Mouse (Mus musculus) E14TG2a.4 (cell line): Measurements from ENCODE around the gene 1700029P11Rik.

Experiments
- CTCF ChIP-seq: conservative IDR thresholded peaks from 2 replicates; pipeline ENCODE4 v1.5.1; 2014; ENCODE audit warnings: low read length
- NANOG ChIP-seq: IDR thresholded peaks from 2 replicates; pipeline ENCODE4 v1.6.1; 2014; ENCODE audit warnings: borderline replicate concordance, low read length, mixed read lengths
- POU5F1 ChIP-seq: IDR thresholded peaks from 2 replicates; pipeline ENCODE4 v1.6.1; 2014; ENCODE audit warnings: low read length, borderline replicate concordance

DNA sequence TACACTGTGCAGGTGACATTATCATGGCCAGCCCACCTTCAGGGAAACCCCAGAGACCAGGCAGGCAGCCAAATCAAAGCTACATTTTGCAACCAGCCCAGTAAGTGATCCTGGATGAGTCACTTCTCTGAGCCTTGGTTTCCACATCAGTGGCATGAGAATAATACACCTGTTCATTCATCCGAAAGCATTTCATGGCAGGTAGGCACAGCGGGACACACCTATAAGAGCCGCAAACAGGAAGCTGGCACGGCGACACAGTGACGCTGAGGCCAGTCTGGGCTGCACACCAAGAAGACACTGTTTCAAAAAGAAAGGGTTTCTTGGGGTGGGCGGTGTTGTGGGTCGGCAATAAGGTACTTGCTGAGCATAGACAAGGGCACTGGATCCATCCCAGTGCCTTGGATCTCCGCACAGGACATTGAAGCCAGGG lies 26.2 kb upstream of the 1700029P11Rik start:
- TF ChIP-seq POU5F1 (no peak), CTCF (no peak), NANOG (no peak)
